Mouse (Mus musculus): ENCODE measurements around the gene Coro7.

Coro7 gene

DNA sequence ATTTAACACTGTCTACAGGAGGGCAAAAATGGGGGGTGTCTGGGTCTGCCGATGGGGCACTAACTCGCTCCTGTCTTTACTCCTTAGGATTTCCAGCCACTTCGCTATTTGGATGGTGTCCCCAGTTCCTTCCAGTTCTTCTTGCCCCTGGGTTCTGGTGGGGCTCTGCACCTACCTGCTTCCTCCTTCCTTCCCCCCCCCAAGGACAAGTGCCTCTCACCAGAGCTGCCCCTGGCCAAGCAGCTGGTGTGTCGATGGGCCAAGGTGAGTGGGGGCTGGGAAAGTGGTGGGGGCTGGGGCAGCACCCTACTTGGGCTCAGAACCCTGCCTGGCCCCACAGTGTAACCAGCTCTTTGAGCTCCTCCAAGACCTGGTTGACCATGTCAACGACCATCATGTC lies 68.4 kb downstream of the Coro7 start:
- no peak for DNase-seq

DNA sequence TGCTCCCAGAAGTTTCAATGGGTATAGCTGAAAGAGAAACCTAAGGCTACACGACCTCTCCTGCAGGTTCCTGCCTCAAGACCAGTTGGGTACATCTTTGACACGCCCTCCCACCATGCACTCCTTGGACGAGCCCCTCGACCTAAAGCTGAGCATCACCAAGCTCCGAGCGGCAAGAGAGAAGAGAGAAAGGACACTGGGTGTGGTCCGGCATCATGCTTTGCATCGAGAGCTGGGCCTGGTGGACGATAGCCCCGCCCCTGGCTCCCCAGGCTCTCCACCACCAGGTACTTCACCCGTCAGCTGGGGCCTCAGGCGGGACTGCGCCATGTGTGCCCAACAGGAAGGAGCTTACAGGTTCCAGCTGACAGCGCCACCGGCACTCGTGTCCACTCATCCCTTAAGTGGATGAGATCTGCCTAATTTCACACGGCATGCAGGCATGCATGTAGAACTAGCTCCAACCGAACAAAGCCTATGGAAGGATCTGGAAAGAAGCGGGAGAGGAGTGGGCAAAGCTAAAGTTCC lies 71.0 kb downstream of the Coro7 start:
- DNase-seq = no peak

DNA sequence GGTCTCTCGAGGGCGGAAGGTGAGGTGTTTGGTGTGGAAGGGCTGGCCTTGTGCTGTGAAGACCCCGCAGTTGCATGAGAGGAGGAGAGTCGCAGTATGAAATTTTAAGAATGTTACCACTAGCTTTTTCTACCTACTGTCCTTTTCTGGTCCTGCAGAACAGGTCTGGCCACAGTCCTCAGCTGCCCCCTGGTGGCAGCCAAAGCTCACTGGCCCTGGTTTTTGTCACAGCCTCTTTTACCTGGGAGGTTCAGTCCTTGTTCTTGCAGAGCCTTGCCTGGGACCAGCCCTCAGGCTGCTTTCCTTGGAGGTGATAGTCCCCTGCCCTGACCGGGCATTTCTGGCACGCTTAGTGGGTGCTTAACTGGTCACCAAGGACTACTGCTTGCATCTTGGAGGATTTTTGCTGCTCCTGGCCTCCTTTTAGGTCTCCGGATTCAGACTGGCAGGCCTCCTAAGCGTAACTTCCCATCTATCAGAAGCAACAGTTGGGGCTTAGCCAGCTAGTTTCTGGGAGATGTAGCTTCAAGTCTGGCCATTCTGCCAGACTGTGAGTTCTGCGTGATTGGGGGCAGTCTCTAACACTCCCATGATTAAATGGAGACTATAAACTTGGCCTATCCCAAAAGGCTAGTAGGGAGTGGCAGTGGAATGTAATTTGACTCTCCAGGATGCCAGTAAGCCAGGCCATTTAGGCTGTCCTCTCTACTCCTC lies 71.6 kb downstream of the Coro7 start:
- peak; percentile 89 for DNase-seq

DNA sequence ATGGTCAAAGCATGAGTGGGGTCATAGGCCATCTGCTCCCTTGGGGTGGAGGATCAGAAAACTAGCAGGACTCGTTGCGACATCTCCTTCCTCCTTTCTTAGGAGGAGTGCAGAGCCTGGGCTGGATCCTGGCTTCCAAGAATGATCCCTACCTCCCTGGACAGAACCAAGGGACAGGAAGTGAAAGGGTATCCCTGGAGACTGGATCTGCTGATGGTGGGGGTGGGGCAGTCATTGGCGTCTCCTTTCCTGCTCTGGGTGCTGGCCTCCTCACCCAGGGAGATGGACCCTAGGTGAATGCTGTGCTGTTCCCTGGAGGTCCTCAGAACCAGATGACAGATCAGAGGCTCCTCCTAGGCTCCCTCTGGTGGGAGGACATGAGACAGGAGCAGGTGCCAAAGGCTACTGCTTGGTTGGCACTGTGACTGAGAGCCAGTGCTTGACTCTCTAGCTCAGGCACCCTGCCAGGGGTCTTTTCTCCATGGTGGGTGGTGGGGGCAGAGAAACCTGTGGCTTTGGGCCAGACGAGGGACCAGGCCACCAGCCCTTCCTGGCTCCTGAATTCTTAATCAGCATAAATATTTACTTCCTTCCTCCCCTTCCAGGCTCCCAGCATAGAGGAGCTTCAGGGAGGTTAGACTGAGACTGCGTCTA lies 73.0 kb downstream of the Coro7 start:
- DNase-seq = no peak

DNA sequence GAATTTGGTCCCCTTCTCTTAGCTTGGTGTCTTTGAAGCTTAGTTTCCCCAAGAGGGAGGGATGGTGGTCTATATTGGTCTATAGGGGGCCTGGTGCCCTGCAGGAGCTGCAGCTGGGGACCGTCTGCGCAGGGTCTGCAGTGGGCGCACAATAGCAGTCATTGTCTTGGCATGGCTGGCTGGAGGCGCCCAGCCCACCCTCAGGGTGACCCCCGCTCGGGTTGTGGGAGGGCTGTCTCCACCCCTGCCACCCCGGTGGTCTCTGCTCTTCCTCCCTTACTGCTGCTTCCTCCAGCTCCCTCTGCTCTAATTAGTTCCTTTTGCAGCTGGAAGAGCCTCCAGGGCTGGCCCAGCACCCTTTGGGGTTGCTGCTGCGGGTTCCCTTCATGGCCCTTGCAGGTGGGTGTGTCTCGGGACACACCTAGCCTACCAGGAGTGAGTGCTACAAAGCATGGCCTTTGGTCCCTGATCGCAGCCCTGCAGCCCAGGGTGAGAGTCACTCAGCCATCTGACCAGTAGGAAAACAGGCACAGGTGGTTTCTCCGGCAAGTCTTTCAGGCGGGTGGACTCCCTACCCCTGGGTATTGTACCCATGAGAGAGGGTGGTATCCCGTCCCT lies 74.0 kb downstream of the Coro7 start:
- no peak for DNase-seq

DNA sequence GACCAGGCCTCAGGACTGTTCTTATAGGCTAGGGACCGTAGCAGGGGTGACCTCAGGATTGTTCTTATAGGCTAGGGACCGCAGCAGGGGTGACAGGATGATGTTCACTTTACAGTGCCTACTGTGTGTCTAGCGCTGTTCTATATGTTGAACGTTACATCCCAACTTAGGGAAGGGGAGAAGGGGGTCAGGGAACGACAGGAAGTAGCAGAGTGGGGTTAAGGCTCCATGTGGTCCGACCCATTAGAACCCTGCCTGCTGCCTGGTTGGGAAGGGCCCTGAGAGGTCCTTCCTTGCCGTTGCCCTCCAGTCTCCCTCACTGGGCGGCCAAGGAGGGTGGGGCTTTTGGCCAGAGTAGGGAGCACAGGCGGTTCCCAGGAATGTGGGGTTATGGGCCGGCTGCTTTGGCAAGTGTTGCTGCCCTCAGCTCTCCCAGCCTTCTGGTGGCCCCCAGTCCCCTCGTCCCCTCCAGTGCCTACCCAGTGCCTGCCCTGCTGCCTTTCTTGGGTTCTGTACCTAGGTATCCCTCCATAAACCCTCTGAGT lies 75.2 kb downstream of the Coro7 start:
- DNase-seq = no peak

DNA sequence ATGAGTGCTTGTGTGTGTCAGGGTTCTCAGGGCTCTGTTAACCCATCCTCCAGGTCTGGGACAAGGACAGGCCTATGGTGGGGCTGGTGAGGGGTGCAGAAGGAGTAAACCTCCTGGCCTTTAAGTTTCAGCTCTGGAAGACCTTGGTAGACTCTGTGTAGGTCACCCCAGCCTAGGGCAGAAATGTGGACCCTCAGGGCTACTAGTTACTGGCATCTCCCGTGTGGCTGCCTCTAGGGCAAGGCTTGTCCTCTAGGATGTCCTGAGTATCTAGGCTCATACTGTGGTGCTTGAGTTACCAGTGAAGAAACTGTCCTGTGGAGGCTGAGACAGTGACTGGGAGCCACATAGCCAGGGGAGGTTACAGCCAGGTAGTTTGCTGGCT lies 76.1 kb downstream of the Coro7 start:
- no peak for DNase-seq

DNA sequence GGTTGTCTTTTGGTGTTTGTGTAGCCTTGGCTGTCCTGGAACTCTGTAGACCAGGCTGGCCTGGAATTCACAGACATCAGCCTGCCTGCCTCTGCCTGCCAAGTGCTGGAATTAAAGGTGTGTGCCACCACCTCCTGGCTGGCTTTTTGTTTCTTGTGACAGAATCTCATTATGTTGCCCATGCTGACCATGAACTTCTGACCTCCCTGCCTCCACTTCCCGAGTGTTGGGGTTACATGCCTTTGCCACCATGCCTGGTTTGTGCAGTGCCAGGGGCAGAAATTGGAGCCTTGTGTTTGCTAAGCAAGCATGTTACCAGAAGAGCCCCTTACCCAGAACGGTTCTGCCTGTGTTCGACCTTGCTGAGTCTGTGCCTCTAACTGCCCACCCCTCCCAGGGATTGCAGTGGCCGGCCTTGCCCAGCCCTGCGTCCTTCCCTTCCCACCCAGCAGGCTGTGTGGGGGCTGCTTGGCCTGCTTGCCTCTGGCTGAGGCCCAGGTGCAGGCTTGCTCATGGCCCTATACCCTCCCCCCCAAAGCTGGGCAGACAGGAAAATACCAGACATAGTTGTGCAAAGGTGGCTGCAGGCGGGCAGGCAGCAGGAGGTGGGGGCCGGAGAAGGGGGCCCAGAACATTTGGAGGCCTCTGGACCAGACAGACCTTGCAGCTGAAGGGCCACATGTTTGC lies 76.7 kb downstream of the Coro7 start:
- no peak for DNase-seq

DNA sequence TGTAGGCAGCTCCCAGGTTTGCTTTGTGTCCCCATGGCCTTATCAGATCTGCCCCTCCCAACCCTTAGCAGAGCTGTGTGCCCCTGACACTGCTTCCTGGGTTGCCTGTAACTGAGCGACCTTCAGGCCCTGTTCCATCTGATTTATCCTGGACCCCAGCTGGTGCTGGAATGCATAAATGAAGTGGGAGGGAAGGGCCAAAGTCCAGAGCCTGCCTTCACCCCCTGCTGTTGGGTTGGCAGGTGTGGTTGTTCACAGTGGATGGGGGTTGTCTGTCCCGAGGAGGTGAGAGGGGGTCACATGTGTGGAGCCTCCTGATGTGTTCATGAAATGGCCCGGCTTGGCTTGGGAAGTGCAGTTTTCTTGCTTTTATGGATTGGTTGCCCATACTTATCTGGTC lies 77.4 kb downstream of the Coro7 start:
- DNase-seq = no peak

DNA sequence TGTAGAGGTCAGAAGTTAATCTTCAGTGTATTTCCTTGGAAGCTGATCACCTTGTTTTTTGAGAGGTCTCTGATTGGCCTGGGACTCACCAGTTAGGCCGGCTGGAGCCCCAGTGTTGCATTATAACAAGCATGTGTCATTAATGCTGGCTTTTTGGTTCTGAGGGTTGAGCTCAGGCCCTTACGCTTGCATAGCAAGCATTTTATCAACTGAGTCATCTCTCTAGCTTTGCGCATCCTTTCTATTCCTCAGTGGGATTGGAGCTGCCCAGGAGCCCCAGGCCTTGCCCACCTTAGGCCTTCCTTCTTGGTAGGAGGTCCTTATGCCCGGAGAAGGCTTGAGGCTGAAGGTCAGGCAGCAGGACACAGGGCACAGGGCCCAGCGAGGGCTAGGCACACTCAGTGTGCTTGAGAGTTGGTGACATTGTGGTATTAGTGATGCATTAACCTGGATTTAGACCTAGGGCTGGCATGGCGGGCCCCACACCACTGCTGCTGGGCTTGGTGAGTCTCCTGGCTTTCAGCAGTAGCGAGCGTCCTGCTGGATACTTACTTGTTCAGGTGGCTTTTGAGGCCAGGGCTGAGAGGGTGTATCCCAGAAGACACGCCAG lies 78.8 kb downstream of the Coro7 start:
- no peak for DNase-seq

DNA sequence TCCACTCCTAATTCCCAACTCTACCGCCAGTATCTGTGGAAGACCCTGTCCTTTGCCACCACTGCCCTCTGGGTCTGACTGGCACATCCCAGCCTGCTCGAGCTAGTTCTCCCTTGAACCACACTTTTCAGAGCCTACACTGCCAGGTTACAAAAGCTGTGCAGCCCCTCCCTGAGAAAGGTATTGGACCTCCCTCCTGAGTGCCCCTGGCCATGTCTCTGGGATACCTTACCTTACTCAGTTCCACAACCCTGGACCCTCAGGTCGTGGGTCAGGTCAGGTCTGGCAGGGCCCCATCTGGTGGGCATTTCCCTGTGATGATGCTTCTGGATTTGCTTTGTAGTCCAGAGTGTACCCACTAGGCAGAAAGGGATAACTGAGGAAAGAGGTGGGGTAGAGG lies 80.0 kb downstream of the Coro7 start:
- DNase-seq = no peak

DNA sequence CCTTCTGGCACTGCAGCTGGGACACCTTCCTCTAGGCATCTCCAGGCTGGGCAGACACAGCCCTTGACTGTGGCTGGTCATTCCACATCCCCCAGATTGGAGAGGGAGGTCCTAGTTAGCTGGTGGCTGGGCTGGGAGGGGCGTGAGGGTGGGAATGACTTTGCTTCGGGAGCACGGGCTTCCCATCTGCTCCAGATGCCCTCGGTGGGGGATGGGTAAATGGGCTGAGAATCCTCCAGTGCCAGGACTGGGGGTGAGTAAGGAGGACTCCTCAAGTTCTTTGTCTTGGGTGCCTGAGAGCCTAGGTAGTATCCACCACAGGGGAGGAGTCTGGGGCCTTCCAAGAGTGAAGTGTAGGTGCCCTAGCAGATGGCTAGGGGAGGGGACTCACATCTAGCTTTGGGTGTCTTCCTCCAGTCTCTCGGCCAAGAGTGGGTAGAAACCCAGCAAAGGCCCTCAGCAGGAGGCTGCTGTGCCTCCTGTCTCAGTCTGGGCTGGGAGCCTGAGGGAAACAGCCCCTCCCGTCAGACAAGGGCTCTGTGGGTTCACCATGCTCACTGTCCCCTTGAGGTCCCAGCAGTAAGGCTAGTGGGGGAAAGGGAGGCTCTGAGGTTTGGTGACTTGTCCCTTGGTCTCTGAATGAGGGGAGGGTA lies 80.6 kb downstream of the Coro7 start:
- no peak for DNase-seq

DNA sequence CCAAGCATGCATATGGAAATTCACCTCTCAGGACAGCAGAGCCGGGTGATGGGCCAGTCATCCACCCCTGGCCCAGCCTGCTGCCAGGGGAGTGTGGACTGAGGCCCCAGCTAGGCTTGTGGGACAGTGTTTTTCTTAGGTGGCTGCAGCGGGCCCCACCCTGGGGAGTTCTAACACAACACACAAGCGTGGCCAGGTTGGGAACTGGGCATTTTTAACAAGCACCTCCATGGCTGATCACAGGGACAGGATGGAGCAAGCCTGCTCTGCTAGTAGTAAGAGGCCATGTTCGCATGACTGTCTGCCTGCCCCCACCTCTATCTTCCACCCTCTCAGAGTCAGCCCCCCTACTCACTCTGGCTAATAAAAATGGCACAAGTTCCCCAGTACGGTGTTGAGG lies 81.5 kb downstream of the Coro7 start:
- DNase-seq = no peak

DNA sequence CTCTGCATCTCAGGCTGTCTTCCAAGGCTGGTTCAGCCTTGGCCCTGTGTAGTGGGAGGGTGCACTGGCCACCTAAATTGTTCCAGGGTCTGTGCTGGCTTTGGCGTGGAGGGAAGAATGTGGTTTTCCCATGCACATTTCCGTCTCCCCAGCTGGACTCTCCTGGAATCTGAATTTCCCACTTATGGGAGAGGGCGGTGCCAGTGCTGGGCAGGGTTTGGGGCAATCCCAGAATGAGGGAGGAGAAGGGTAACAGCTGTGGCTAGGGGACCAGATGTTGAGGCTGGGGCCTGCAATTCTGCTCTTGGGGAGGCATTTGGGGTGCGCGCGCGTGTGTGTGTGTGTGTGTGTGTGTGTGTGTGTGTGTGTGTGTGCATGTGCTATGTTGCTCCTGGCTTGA lies 82.3 kb downstream of the Coro7 start:
- DNase-seq = no peak

DNA sequence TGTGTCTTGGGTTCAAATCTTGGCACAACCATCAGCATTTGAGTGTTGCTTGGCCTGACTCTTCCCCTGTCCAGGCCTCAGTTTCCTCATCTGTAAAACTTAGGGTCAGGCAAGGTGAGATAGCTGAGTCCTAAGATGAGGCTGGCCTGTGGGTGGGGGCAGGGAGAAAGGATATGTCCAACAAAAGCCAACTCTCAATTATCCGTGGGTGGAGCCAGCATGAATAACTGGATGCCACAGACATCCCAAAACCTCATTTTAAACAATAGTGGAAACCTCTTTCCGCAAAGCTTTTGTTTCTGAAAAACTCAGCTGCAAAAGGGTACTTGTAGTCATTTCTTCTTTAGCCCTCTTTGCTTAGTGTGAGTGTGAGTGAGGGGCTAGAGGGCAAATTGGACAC lies 82.7 kb downstream of the Coro7 start:
- DNase-seq = no peak

DNA sequence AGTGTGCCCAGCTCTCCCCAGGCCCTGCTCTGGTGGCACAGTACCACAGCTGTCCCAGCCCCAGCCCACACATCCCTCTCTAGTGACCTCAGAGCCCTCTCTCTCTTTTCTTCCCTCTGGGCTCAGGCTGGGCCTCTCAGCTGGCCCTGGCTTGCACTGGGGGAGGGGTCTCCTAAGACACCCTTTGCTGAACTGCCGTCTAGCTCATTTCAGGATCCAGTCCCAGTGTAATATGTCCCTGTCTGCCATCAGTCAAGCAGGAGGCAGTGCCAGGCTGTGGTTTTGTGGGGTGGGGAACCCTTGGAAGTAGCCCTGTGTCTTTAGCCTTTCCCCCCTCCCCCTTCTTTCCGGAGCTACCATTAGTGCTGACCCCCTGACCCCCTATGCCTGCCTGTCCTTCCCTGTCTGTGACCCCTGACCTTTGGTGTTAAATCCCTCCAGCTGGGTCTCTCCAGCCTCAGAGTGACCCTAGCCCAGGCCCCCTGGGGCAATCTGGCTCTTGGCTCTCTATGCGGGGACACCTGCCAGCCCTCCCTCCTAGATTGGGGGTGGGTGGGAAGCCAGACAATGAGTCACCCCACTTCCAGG lies 83.3 kb downstream of the Coro7 start:
- DNase-seq = no peak

DNA sequence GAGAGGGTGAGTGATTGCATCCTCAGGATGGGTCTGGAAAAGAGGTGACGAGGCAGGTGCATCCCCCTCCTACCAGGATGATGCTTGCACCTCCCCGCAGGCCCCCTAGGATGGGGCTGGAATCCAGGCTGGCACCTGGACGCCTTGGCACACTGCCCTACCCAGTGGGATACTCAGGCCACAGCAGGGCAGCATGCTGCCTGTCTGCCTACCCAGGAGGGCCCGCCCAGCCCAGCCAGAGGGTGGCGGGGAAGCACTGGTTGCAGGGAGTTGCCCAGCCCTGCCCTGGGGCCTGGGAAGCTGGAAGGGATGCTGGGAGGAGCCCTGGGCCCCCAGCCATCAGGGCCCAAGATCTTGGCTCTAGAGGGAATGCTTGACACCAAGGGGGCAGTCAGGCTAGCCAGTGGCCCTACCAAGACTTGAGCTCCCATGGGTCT lies 84.0 kb downstream of the Coro7 start:
- DNase-seq = no peak

DNA sequence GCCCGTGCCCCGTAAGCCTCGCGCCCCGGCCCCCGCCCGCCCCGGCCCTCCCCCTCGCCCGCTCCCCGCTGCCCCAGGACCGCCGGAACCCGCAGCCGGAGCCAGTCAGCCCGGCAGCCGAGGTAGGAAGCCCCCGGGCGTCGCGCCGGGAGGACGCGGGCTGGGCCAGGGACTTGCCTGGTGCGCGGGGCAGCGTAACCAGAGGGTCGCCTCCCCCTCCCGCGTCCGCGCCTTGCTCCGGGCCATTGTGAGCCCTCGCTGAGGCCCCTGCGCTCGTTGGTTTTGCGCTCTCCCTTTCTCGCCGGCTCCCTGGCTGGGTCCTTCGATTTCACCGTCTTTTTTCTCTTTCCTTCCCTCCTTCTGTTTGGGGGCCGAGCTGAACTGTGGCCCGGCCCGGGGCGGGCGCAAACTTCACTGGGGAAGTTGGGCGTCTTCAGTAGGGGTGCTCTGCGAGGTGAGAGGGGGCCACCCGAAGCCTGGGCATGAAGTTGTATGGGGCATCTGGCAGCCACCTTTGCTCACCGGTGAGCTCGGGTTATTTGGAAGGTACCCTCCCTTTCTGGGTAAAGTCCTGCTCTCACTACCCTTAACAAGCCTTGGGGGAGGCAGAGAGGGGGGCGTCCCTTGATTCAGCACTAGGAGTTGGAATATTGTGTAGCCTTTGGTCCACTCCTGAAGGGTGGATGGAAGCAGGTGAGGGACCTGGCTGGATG lies 84.6 kb downstream of the Coro7 start:
- no peak for DNase-seq

DNA sequence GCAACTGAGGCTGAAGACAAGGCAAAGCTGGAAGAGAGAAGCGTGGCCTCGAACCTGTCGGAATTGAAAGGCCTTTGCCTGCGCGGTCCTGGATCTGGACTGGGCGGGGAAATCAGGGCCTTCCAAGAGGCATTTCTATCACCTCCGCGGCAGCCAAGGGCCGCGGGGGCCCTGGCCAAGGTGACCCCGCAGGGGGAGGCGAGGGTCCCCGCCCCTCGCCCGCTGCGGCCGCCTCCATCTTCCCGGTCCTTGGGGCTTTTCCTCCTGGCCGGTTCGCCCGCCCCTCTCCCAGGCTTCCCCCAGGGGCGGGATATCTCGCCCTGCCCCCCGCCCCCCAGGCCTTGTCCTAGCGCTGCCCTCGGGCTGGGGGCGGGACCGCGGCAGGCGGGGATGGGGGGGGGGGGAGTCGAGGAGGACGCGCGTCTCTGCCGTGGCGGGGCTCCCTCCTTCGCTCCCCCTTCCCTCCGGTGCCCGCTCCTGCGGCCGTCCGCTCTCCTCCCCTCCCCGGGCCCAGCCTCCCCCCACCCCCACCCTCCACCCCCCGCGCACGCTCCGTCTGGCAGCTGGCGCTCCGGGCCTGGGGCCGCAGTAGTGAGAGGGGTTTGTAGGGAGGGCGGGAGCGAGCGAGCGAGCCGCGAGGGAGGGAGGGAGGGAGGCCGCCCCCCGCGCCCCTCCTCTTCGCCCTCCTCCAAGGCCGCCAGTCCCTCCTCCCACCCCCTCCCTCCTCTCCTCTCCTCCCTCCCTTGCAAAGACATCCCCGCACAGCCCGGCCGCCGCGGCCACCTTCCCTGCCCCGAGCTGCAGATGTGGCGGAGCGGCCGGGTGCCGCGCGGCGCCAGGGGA lies 85.4 kb downstream of the Coro7 start, which contains the start of gene Glis2:
Gene Glis2, plus strand, starts transcription at position 743 of the 843 bp plus-strand sequence.
- DNase-seq = peak; percentile 57

All from thymus, postnatal 14 days (tissue).